Mouse (Mus musculus) adrenal gland, adult (tissue): ENCODE measurements around the gene Chn1.

Source experiments
- DNase-seq, 2 experiments: peaks; one replicate each; pipeline ENCODE4 v3.0.0; 2022 to 2023; ENCODE audit warnings: low spot score in 1 of 2; ENCODE audit not compliant: inconsistent age in 2 of 2

Gene Chn1

GRCm38 (mm10) chr2:73596786-73597185, 178.4 kb downstream of the Chn1 start:
- no peak for DNase-seq

- DNase-seq, result no peak
Observed at GRCm38 (mm10) chr2:73596326-73596725, 178.8 kb downstream of the Chn1 start.

DNA sequence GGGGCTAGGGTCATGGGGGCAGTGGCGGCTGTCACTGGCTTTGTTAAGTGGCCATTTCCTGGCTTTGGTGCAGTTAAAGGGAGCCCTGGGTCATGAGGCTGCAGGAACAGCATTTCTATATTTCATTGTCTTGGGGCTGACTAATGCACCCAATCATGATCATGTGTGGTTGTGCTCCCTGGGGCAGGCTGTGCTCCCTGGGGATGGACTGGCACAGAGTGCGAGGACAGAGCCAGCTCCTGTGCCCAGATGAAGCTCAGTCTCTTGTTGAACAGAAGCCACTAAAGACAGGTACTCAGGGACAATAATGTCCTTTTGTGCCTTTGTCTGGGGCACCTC, 182.1 kb downstream of the Chn1 start:
- DNase-seq, result peak in 1 of 2 experiments; percentile 62

DNA sequence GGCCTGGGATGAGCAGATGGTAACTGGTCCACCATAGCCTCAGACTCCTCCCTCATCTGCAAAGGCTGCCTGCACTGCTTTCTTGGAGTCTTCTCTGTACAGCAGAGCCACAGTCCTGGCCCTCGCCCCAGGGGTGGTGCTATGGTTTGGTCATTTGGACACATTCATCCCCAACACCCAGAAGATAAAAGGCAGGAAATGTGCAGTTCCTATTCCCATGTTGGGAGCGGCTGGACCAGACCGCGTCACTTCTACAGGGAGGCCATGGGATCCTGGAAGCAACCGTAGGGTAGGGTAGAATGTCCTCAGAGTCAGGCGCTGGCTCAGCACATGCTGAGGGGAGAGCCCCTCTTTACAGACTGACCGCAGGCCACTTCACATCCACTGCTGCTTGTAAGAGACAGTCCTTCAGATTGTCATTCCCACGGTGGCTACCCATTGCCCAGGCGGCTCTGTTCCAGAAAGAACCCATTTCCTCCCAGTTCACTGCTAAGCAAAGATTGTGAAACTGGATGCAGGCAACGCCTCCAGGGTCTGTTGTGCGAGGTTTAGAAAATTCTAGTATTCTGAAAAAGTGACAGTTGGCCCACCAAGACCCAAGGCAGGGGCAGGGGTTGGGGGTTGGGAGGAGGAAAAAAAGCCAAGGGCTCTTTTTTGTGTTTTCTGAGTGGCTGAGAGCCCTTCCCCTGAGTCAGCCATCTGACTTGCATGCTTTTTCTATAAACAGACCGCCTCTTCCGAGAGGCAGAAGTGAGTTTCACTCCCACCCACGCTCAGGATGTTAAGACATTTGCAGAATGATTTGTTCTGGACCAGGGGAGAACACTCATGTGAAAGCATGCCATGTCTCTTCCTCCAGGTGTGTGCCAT, 182.7 kb downstream of the Chn1 start:
- peak; percentile 51 to 71 for DNase-seq

- DNase-seq, result no peak
Observed at GRCm38 (mm10) chr2:73591246-73591645, 183.9 kb downstream of the Chn1 start.

DNA sequence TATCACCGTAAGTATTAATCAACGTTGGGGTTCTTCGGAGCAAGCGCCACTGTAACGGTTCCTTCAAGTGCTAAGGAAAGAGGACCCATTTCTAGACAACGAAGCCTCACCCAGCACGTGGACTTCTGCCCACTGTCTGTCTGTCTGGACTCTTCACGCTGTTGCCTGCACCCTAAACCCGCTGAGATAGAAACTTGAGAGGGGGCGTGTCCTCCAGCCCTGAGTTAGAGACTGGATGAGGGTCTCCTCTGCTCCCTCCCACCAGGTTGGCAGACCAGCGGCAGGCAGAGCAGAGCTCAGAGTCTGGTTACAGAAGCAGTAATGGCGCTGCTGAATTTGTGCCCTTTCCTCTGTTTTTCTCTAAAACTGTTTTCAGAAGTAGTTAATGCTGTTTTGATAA, 185.0 kb downstream of the Chn1 start:
- no peak for DNase-seq

- no peak for DNase-seq
Observed at GRCm38 (mm10) chr2:73588951-73589350, 186.2 kb downstream of the Chn1 start.

GRCm38 (mm10) chr2:73587109-73587506, 188.0 kb downstream of the Chn1 start:
- peak in 1 of 2 experiments; percentile 37 for DNase-seq

DNA sequence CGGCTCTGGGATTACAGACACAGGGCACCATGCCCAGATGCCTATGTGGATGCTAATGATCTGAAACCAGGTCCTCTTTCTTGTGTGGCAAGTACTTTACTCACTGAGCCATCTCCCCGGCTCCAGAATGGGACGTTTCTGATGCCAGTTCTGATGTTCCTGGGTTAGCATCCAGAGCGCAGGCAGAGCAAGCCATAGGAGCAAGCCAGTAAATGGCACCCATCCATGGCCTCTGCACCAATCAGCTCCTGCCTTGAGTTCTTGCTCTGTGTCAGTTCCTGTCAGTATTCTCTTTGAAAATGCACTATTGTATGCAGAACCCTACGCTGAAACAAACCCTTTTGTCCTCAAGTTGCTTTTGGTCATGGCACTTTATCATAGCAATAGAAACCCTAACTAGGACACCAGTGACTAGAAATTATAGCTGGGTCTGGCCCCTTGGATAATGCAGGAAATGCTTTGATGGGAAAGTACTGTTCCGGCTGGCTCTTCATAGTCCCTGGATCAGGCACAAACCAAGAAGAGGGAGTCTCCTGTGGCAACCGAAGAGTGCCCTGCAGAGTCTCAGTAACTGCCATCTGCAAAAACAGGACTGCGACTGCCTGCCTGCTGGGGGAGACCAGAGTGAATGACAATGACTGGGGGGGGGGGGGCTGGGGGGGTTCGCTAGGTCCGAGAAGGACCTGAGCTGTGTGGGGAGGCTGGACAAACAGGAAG, 188.6 kb downstream of the Chn1 start:
- DNase-seq, result peak in 1 of 2 experiments; percentile 52

- peak in 1 of 2 experiments; percentile 86 for DNase-seq
Observed at GRCm38 (mm10) chr2:73585347-73585831, 189.8 kb downstream of the Chn1 start.

GRCm38 (mm10) chr2:73584645-73585346, 190.3 kb downstream of the Chn1 start:
- DNase-seq, result peak; percentile 74 to 87

DNA sequence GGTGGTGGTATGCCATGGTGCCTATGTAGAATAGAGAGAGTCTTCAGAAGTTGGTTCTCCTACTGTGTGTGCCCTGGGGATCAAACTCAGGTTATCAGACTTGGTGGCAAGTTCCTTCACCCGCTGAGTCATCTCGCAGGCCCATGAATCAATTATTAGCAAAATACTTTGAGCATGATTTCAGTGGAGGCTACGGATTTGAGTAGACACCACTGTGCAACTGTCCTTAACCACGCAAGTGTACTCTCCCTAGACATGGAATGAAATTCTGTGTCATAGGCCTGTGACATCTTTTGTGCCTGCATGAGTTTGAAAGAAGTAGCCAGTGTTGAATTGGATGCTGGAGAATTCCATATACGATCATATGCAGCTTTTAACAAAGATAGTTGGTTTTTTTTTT, 194.4 kb downstream of the Chn1 start:
- no peak for DNase-seq

DNA sequence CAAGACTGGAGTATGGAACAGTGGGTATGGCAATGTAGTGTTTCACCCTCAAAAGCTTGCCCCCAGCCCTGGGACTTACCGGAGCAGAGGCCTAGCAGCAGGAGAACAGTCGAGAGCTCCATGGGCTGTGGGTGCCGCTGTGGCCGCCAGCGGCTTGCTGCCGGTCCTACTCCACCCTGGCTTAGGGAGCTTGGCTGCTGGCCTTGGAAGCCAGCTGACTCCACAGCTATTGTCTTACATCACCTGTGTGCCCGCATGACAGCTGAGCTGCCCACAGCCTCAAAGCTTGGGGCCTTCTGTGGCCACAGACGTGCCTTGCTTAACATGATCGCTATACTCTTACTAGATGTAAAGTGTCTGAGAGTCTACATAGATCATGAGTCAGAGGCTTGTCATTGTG, 195.0 kb downstream of the Chn1 start, which contains the start of gene Chrna1:
Gene Chrna1, minus strand, starts transcription at position 173 of the 400 bp plus-strand sequence.
- DNase-seq, result no peak

- no peak for DNase-seq
Observed at GRCm38 (mm10) chr2:73579168-73579567, 196.0 kb downstream of the Chn1 start.

DNA sequence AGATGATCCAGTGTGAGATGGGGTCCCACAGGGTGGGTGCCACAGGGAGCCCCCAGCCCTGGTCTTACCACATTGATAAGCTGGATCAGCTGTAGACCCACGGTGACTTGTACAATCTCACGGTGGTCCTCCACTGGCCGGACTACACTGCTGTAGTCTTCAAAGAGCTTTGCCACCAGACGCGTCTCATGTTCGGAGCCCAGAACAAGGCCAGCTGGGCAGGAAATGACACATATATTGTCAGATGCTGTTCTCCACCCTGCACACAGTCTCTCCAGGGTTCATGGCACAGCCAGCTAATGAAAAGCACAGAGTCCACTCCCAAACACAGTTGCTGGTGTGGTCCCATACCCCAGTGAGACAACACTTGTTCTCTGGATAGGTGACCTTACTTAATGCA, 200.7 kb downstream of the Chn1 start:
- DNase-seq, result no peak

DNA sequence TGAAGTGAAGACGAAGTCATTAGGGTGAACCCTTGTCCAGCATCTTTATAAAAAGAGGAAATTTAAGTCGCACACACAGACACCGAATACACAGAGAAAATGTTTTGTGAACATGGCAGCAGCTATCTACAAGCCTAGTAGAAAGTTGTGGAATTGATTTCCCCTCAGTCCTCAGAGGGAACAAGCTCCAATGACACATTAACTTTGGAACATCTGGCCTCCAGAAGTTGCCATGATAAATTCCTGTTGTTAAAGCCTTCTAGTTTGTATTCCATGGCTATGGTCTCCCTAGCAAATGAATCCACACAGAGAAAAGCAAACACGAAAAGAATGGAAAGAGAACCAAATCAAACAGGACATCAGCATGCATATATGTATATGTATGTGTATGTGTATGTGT, 201.6 kb downstream of the Chn1 start:
- no peak for DNase-seq

DNA sequence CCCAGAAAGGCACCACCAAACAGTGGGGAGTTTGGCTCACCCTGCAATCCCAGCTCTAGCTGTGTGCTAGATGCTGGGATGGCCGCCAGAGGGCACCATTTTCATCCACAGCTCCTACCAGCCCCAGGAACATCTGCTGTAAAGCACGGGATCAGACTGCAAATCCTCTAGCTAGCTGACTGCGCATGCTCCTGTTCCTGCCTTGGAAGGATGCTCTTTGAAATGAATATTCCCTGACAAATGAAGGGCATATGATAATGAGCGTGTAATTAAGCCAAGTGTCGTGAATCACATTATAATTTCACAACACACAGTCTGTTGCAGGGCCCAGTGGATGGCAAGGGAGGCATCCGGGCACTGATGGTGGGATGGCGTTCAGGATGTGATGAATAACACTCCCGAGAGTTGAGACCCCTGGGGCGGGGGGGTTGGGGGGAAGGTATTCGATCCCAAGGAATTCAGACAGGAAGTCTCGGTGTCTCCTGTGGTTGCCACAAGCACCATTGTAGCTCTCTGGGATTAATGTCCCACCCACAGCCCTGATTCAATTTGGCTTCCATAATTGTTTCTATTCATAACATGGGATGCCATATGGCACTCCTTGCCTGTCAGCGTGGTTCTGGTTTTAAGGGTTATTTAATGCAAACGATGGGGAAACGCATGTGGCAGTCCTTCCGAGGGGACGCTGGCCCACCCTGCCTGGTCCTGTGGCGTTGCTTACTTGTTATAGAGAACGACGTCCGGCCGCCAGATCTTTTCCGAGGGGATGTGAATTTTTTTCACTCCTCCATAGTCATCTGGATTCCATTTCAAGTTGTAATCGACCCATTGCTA, 202.4 kb downstream of the Chn1 start:
- peak; percentile 67 to 88 for DNase-seq

- no peak for DNase-seq
Observed at GRCm38 (mm10) chr2:73571901-73572300, 203.2 kb downstream of the Chn1 start.

GRCm38 (mm10) chr2:73571304-73571703, 203.8 kb downstream of the Chn1 start:
- DNase-seq, result no peak

DNA sequence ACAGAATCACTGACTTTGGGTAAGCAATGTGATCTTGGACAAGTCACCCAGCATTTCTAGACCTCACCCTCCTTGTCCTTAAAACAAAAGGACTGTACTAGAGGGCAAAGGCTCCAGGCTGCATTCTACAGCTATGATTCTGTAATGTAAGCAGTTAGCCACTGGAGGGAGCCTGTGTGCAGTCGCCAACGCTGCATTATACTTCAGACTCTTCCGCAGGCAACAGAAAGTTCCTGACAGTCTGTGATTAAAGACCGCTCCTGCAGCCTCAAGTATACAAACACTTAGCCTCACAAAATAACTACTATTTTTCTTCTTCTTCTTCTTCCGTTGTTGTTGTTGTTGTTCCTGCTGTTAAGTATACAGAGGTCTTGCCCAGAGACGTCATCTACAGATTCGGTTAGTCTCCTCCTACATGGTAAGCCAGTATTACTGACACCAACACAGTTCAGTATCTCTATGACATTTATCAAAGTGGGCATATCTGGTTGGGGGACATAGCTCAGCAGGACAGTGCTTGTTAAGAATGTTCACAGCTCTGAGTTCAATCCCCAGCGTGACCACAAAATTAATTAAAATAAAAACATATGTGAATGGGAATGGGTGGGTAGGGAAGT, 208.0 kb downstream of the Chn1 start:
- peak; percentile 54 to 89 for DNase-seq
